Mouse (Mus musculus): ENCODE measurements at regions not wholly inside any gene's neighbourhood (a gene's known extent, or its start where the extent isn't known, plus 50 kb on each side); places are given as distances from the start of the nearest gene placed in this dataset.

- peak; percentile 34 for DNase-seq (ENCODE audit: low read depth, low spot score)
These were observed 52.7 kb upstream of the Btbd35f27 start for GRCm38 (mm10) chrX:4899187-4899586.
